Mouse (Mus musculus): Measurements from ENCODE around the gene Eya4. TPM values are rescaled to one million over a fixed set of nuclear protein-coding genes. Genes with fewer than 3 reads are reported as not detected.

The Eya4 gene
- polyA plus RNA-seq, 1 experiment from 2014 or later, result 9.7 TPM

GRCm38 (mm10) chr10:23060041-23060693 is 290.4 kb downstream of the Eya4 start:
- Histone ChIP-seq H3K4me1 (ENCODE audit: insufficient read depth, low read length) (peaks cover 6% of the 10 kb centered on the region; the same call in 1 of the 2 replicates), H3K27me3 (ENCODE audit: insufficient read depth, low read length) (no peaks in the 10 kb centered on the region), H3K4me3 (ENCODE audit: low read length) (no peak overlapping the region), H3K36me3 (ENCODE audit: insufficient read depth, low read length) (no peaks in the 10 kb centered on the region), H3K9me3 (ENCODE audit: low read length) (no peaks in the 10 kb centered on the region), H3K27ac (ENCODE audit: low read length) (peak overlapping the region; percentile 90), H3K9ac (replicated peaks; ENCODE audit: low read length) (no peak overlapping the region), H3K4me2 (replicated peaks; ENCODE audit: low read depth, low read length) (no peak overlapping the region)
- 65% methylated on average over 5 of the region's 5 CpGs for WGBS
- peak; percentile 35; the same call in 1 of the 2 replicates for ATAC-seq (ENCODE audit: low FRiP score, low TSS enrichment)

GRCm38 (mm10) chr10:23053379-23053915 is 297.1 kb downstream of the Eya4 start:
- Histone ChIP-seq H3K27ac (ENCODE audit: low read length) (peak overlapping the region; percentile 90), H3K4me1 (ENCODE audit: insufficient read depth, low read length) (peaks cover 15% of the 10 kb centered on the region), H3K4me3 (ENCODE audit: low read length) (no peak overlapping the region), H3K9me3 (ENCODE audit: low read length) (no peaks in the 10 kb centered on the region), H3K9ac (replicated peaks; ENCODE audit: low read length) (no peak overlapping the region), H3K27me3 (ENCODE audit: insufficient read depth, low read length) (no peaks in the 10 kb centered on the region), H3K36me3 (ENCODE audit: insufficient read depth, low read length) (no peaks in the 10 kb centered on the region), H3K4me2 (replicated peaks; ENCODE audit: low read depth, low read length) (no peak overlapping the region)
- WGBS, result 20% methylated on average over 8 of the region's 8 CpGs
- peak; percentile 67 for ATAC-seq (ENCODE audit: low FRiP score, low TSS enrichment)

All from kidney, embryonic 16.5 days (tissue).